Mouse (Mus musculus): ENCODE data around the gene Slc38a8.

DNA sequence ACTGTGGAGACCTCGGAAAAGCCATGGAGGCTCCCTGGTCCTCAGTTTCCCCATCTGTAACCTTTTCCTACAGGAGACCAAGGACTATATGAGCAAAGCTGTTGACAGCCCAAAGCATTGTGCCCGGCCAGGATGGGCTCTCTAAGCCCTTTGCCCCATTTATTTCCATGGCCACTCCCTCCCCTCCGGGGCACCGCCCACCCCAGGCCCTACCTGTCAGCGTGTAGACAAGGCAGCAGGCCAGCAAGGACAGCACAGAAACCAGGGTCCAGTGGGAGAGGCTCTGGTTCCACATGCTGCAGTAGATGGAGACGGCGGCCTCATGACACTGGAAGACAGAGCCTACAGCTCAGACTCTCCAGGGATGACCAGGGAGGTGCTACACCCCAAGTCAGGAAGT, 14.4 kb downstream of the Slc38a8 start:
- TF ChIP-seq CTCF (IDR thresholded peaks at IDR 0.05): no peak
- no peak for TF ChIP-seq EP300 (IDR thresholded peaks at IDR 0.05)
